Mouse (Mus musculus): ENCODE data around the gene Ddb1. TPM values are rescaled to one million over a fixed set of nuclear protein-coding genes. Genes with fewer than 3 reads are reported as not detected.
"Not testable (repeated sequence)": the region's sequence is repeated elsewhere in the genome, so short reads cannot be mapped to it uniquely, and the experiment has no call there.

The Ddb1 gene
- polyA plus RNA-seq (2014; fragmentation: Nextera tagmentation; extraction: Ambion mirVana), result 393 and 396 TPM in 2 replicates

GRCm38 (mm10) chr19:10605293-10605900 lies at the start of gene Ddb1, which contains the start of gene Tkfc:
Gene Ddb1, plus strand, starts transcription at chr19:10605327.
Gene Tkfc, minus strand, starts transcription at chr19:10605654.
- H3K9me3 ChIP-seq (ENCODE audit: control insufficient read depth, low read length), result no peaks in the 10 kb centered on the region
- peak within 1 kb of the TSS; percentile 83 for H3K27ac ChIP-seq (ENCODE audit: low read depth, low read length)
- peaks cover 16% of the 10 kb centered on the region for H3K4me1 ChIP-seq (ENCODE audit: control insufficient read depth, insufficient read depth, low read length)
- peak within 1 kb of the TSS; percentile 71 for H3K4me2 ChIP-seq
- under 1% methylated on average over 48 of the region's 49 CpGs for WGBS
- peaks cover 12% of the 10 kb centered on the region; the same call in 1 of the 2 replicates for H3K36me3 ChIP-seq (ENCODE audit: control insufficient read depth, insufficient read depth, low read length)
- peak within 1 kb of the TSS; percentile 98 for H3K4me3 ChIP-seq (ENCODE audit: low read depth, low read length)
- DNase-seq (ENCODE audit: low spot score, missing footprints) (peak; percentile 100), ATAC-seq (ENCODE audit: low FRiP score) (peak; percentile 97)
- peak within 1 kb of the TSS; percentile 93 for H3K9ac ChIP-seq (ENCODE audit: low read length)
- H3K27me3 ChIP-seq (ENCODE audit: control insufficient read depth, insufficient read depth, low read length), result no peaks in the 10 kb centered on the region

GRCm38 (mm10) chr19:10555624-10556510 lies 49.3 kb upstream of the Ddb1 start, which contains the start of gene Tmem216:
Gene Tmem216, minus strand, starts transcription at chr19:10556238.
- Histone ChIP-seq H3K4me1 (ENCODE audit: control insufficient read depth, insufficient read depth, low read length) (peaks cover 11% of the 10 kb centered on the region), H3K9me3 (ENCODE audit: control insufficient read depth, low read length) (no peaks in the 10 kb centered on the region), H3K36me3 (ENCODE audit: control insufficient read depth, insufficient read depth, low read length) (peaks cover 2% of the 10 kb centered on the region; the same call in 1 of the 2 replicates), H3K4me3 (ENCODE audit: low read depth, low read length) (peak within 1 kb of the TSS; percentile 63), H3K27ac (ENCODE audit: low read depth, low read length) (peak within 1 kb of the TSS; percentile 45; the same call in 1 of the 2 replicates), H3K9ac (ENCODE audit: low read length) (peak within 1 kb of the TSS; percentile 72), H3K4me2 (peak within 1 kb of the TSS; percentile 63), H3K27me3 (ENCODE audit: control insufficient read depth, insufficient read depth, low read length) (no peaks in the 10 kb centered on the region)
- WGBS, result 3% methylated on average over 43 of the region's 43 CpGs
- peak; percentile 98 for ATAC-seq (ENCODE audit: low FRiP score)
- DNase-seq (ENCODE audit: low spot score, missing footprints), result peak; percentile 97

- Histone ChIP-seq H3K36me3 (ENCODE audit: control insufficient read depth, insufficient read depth, low read length) (no peaks in the 10 kb centered on the region; the same call in 1 of the 2 replicates), H3K4me1 (ENCODE audit: control insufficient read depth, insufficient read depth, low read length) (peaks cover 11% of the 10 kb centered on the region), H3K27me3 (ENCODE audit: control insufficient read depth, insufficient read depth, low read length) (no peaks in the 10 kb centered on the region), H3K4me3 (ENCODE audit: low read depth, low read length) (no peak overlapping the region), H3K9me3 (ENCODE audit: control insufficient read depth, low read length) (no peaks in the 10 kb centered on the region), H3K27ac (ENCODE audit: low read depth, low read length) (no peak overlapping the region), H3K9ac (ENCODE audit: low read length) (no peak overlapping the region), H3K4me2 (no peak overlapping the region)
- DNase-seq (ENCODE audit: low spot score, missing footprints), result peak; percentile 80
- ATAC-seq (ENCODE audit: low FRiP score), result no peak
- 77% methylated on average over 2 of the region's 2 CpGs for WGBS
Measured at GRCm38 (mm10) chr19:10557001-10557400, 48.1 kb upstream of the Ddb1 start.

- no peaks in the 10 kb centered on the region for H3K27me3 ChIP-seq (ENCODE audit: control insufficient read depth, insufficient read depth, low read length)
- H3K4me3 ChIP-seq (ENCODE audit: low read depth, low read length), result no peak overlapping the region
- no peaks in the 10 kb centered on the region; the same call in 1 of the 2 replicates for H3K36me3 ChIP-seq (ENCODE audit: control insufficient read depth, insufficient read depth, low read length)
- H3K9me3 ChIP-seq (ENCODE audit: control insufficient read depth, low read length), result no peaks in the 10 kb centered on the region
- peaks cover 11% of the 10 kb centered on the region for H3K4me1 ChIP-seq (ENCODE audit: control insufficient read depth, insufficient read depth, low read length)
- ATAC-seq (ENCODE audit: low FRiP score), result no peak
- 80% methylated on average over 2 of the region's 2 CpGs for WGBS
- H3K27ac ChIP-seq (ENCODE audit: low read depth, low read length), result no peak overlapping the region
- peak; percentile 51 for DNase-seq (ENCODE audit: low spot score, missing footprints)
- no peak overlapping the region for H3K4me2 ChIP-seq
- no peak overlapping the region for H3K9ac ChIP-seq (ENCODE audit: low read length)
Measured at GRCm38 (mm10) chr19:10557430-10557829, 47.7 kb upstream of the Ddb1 start.

- 77% methylated on average over 4 of the region's 4 CpGs for WGBS
- not testable (repeated sequence) for ATAC-seq (ENCODE audit: low FRiP score); H3K27me3 ChIP-seq (ENCODE audit: control insufficient read depth, insufficient read depth, low read length); H3K4me3 ChIP-seq (ENCODE audit: low read depth, low read length); H3K36me3 ChIP-seq (ENCODE audit: control insufficient read depth, insufficient read depth, low read length); H3K9me3 ChIP-seq (ENCODE audit: control insufficient read depth, low read length); H3K9ac ChIP-seq (ENCODE audit: low read length); H3K4me2 ChIP-seq; H3K27ac ChIP-seq (ENCODE audit: low read depth, low read length)
- DNase-seq (ENCODE audit: low spot score, missing footprints), result peak; percentile 69
- peaks cover 11% of the 10 kb centered on the region for H3K4me1 ChIP-seq (ENCODE audit: control insufficient read depth, insufficient read depth, low read length)
Measured at GRCm38 (mm10) chr19:10557837-10558375, 47.2 kb upstream of the Ddb1 start.

- Histone ChIP-seq H3K9me3 (ENCODE audit: control insufficient read depth, low read length) (no peaks in the 10 kb centered on the region), H3K4me2 (no peak overlapping the region), H3K27ac (ENCODE audit: low read depth, low read length) (no peak overlapping the region), H3K27me3 (ENCODE audit: control insufficient read depth, insufficient read depth, low read length) (no peaks in the 10 kb centered on the region), H3K36me3 (ENCODE audit: control insufficient read depth, insufficient read depth, low read length) (no peaks in the 10 kb centered on the region), H3K9ac (ENCODE audit: low read length) (no peak overlapping the region), H3K4me1 (ENCODE audit: control insufficient read depth, insufficient read depth, low read length) (peaks cover 6% of the 10 kb centered on the region), H3K4me3 (ENCODE audit: low read depth, low read length) (no peak overlapping the region)
- ATAC-seq (ENCODE audit: low FRiP score) (no peak), DNase-seq (ENCODE audit: low spot score, missing footprints) (no peak)
- WGBS, result 36% methylated on average over 5 of the region's 5 CpGs
Measured at GRCm38 (mm10) chr19:10560108-10560507, 45.0 kb upstream of the Ddb1 start.

GRCm38 (mm10) chr19:10561558-10562314 lies 43.4 kb upstream of the Ddb1 start:
- WGBS, result 77% methylated on average over 6 of the region's 6 CpGs
- DNase-seq (ENCODE audit: low spot score, missing footprints), result no peak
- no peak for ATAC-seq (ENCODE audit: low FRiP score)
- no peak overlapping the region for H3K9ac ChIP-seq (ENCODE audit: low read length)
- H3K4me3 ChIP-seq (ENCODE audit: low read depth, low read length), result no peak overlapping the region
- no peaks in the 10 kb centered on the region for H3K27me3 ChIP-seq (ENCODE audit: control insufficient read depth, insufficient read depth, low read length)
- H3K4me1 ChIP-seq (ENCODE audit: control insufficient read depth, insufficient read depth, low read length), result no peaks in the 10 kb centered on the region
- no peaks in the 10 kb centered on the region for H3K9me3 ChIP-seq (ENCODE audit: control insufficient read depth, low read length)
- no peaks in the 10 kb centered on the region for H3K36me3 ChIP-seq (ENCODE audit: control insufficient read depth, insufficient read depth, low read length)
- no peak overlapping the region for H3K27ac ChIP-seq (ENCODE audit: low read depth, low read length)
- no peak overlapping the region for H3K4me2 ChIP-seq

- H3K36me3 ChIP-seq (ENCODE audit: control insufficient read depth, insufficient read depth, low read length), result no peaks in the 10 kb centered on the region
- H3K4me1 ChIP-seq (ENCODE audit: control insufficient read depth, insufficient read depth, low read length), result no peaks in the 10 kb centered on the region
- WGBS, result 72% methylated on average over 5 of the region's 5 CpGs
- ATAC-seq (ENCODE audit: low FRiP score) (no peak), DNase-seq (ENCODE audit: low spot score, missing footprints) (no peak)
- H3K9me3 ChIP-seq (ENCODE audit: control insufficient read depth, low read length), result no peaks in the 10 kb centered on the region
- no peak overlapping the region for H3K4me3 ChIP-seq (ENCODE audit: low read depth, low read length)
- no peak overlapping the region for H3K4me2 ChIP-seq
- no peaks in the 10 kb centered on the region for H3K27me3 ChIP-seq (ENCODE audit: control insufficient read depth, insufficient read depth, low read length)
- no peak overlapping the region for H3K27ac ChIP-seq (ENCODE audit: low read depth, low read length)
- H3K9ac ChIP-seq (ENCODE audit: low read length), result no peak overlapping the region
Measured at GRCm38 (mm10) chr19:10562351-10562750, 42.8 kb upstream of the Ddb1 start.

All from midbrain, embryonic 11.5 days (tissue).